Mouse (Mus musculus) lung, postnatal 0 days (tissue): ENCODE measurements around the gene Cox4i2.

Experiments used
- CTCF ChIP-seq: IDR thresholded peaks from 2 replicates; pipeline ENCODE4 v1.5.1; 2016; ENCODE audit warnings: antibody characterized with exemption, mild to moderate bottlenecking
- EP300 ChIP-seq: IDR thresholded peaks from 2 replicates; pipeline ENCODE4 v1.6.1; 2016; ENCODE audit warnings: antibody characterized with exemption, mild to moderate bottlenecking, control low read depth

GRCm38 (mm10) chr2:152808178-152808577 lies 54.2 kb downstream of the Cox4i2 start:
- TF ChIP-seq CTCF (no peak), EP300 (no peak)
